Mouse (Mus musculus): ENCODE data around the gene Rer1.

Rer1 gene

GRCm38 (mm10) chr4:155074418-155074817 is 11.8 kb downstream of the Rer1 start:
- no peak for DNase-seq

GRCm38 (mm10) chr4:155070921-155071320 is 15.3 kb downstream of the Rer1 start:
- DNase-seq: no peak

GRCm38 (mm10) chr4:155070199-155070598 is 16.0 kb downstream of the Rer1 start:
- DNase-seq: no peak

GRCm38 (mm10) chr4:155069191-155069590 is 17.0 kb downstream of the Rer1 start:
- DNase-seq: peak in 1 of 2 experiments; percentile 21

GRCm38 (mm10) chr4:155068357-155068972 is 17.7 kb downstream of the Rer1 start:
- no peak for DNase-seq

- DNase-seq: peak; percentile 99
Observed at GRCm38 (mm10) chr4:155066834-155067522, 19.2 kb downstream of the Rer1 start, which contains the start of gene Pex10. Gene Pex10, plus strand, starts transcription at chr4:155067016.

- peak; percentile 85 for DNase-seq
Observed at GRCm38 (mm10) chr4:155065970-155066833, 20.0 kb downstream of the Rer1 start.

GRCm38 (mm10) chr4:155064474-155064873 is 21.7 kb downstream of the Rer1 start:
- no peak for DNase-seq

- no peak for DNase-seq
Observed at GRCm38 (mm10) chr4:155063895-155064294, 22.3 kb downstream of the Rer1 start.

- DNase-seq: no peak
Observed at GRCm38 (mm10) chr4:155058325-155058724, 27.9 kb downstream of the Rer1 start.

GRCm38 (mm10) chr4:155056724-155057123 is 29.5 kb downstream of the Rer1 start, which contains the start of gene Plch2:
Gene Plch2, minus strand, starts transcription at chr4:155056784.
- no peak for DNase-seq

GRCm38 (mm10) chr4:155050116-155050515 is 36.1 kb downstream of the Rer1 start:
- DNase-seq: no peak

- DNase-seq: no peak
Observed at GRCm38 (mm10) chr4:155046636-155047035, 39.5 kb downstream of the Rer1 start.

- DNase-seq: no peak
Observed at GRCm38 (mm10) chr4:155043289-155043625, 42.9 kb downstream of the Rer1 start.

- no peak for DNase-seq
Observed at GRCm38 (mm10) chr4:155042606-155043288, 43.4 kb downstream of the Rer1 start.

GRCm38 (mm10) chr4:155040696-155041095 is 45.5 kb downstream of the Rer1 start:
- no peak for DNase-seq

GRCm38 (mm10) chr4:155040197-155040596 is 46.0 kb downstream of the Rer1 start:
- DNase-seq: no peak

GRCm38 (mm10) chr4:155034787-155035186 is 51.4 kb downstream of the Rer1 start:
- no peak for DNase-seq

GRCm38 (mm10) chr4:155034202-155034601 is 52.0 kb downstream of the Rer1 start:
- DNase-seq: no peak

- no peak for DNase-seq
Observed at GRCm38 (mm10) chr4:155033115-155033514, 53.1 kb downstream of the Rer1 start.

GRCm38 (mm10) chr4:155024170-155025010 is 61.8 kb downstream of the Rer1 start:
- DNase-seq: no peak

Measured in B cell, adult 2 months (primary cell).